Mouse (Mus musculus) heart, adult 2 months (tissue): ENCODE results near the gene Gxylt2.

Source experiments
- CTCF ChIP-seq: fragments of 200-600 bp; IDR thresholded peaks from 2 replicates; pipeline ENCODE4 v1.8.1; 2022; ENCODE audit warnings: antibody characterized with exemption, mild to moderate bottlenecking, moderate library complexity
- EP300 ChIP-seq: fragments of 200-500 bp; IDR thresholded peaks from 2 replicates; pipeline ENCODE4 v1.6.1; 2011; ENCODE audit warnings: low read depth, low read length, control low read depth; ENCODE audit not compliant: insufficient read depth
- POLR2A ChIP-seq: fragments of 200-500 bp; IDR thresholded peaks from 2 replicates; pipeline ENCODE4 v1.6.1; 2011; ENCODE audit warnings: mild to moderate bottlenecking, low read depth, low read length, control low read depth; ENCODE audit not compliant: insufficient read depth

GRCm38 (mm10) chr6:100787726-100788125 lies 83.2 kb downstream of the Gxylt2 start:
- TF ChIP-seq CTCF (no peak), POLR2A (no peak), EP300 (no peak)
